ENCODE assay signal across 10 mouse cellular contexts in the genomic region with DNA sequence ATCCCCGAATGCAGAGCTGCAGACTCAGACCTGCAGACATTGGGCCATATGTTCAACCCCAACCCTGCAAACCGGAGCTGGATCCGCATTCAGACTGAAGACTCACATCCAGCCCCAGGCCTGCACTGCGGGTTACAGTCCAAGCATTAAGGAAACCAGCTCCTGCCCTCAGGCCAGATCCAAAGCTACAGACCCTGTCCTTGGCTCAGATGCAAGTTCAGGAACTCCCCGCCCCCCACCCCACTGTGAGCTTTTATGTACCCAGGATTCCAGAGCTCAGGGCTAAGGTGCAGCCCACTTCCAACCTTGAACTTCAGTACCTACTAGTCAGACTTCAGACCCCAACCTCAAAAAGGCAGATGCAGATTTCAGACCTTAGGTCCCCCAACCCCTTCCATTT. TPM values are rescaled to one million over a fixed set of nuclear protein-coding genes. Genes with fewer than 3 reads are reported as not detected.
DNase-seq lines count a peak whose midpoint lies in the region; ATAC-seq and TF ChIP-seq lines count a peak whose summit lies in the region.
"Had no signal": no experiment of that assay in that cellular context is flagged by ENCODE, and none has a peak within 500 bp of the region (broad histone marks: within the 10 kb centered on the region; RNA-seq: fewer than 3 reads in every experiment).

No protein-coding gene starts in this region.

- H3K4me1 ChIP-seq in cerebellum, adult 2 months (ENCODE audit: control insufficient read depth, insufficient read depth, low read length): peaks cover 33% of the 10 kb centered on the region
- peaks cover 15% of the 10 kb centered on the region for H3K4me1 ChIP-seq in forebrain, postnatal 0 days (ENCODE audit: insufficient read depth)
- H3K4me1 ChIP-seq in midbrain, embryonic 11.5 days (ENCODE audit: control insufficient read depth, insufficient read depth, low read length): peaks cover 50% of the 10 kb centered on the region
- H3K4me1 ChIP-seq in liver, postnatal 0 days (ENCODE audit: insufficient read depth): no peaks in the 10 kb centered on the region

- no peak for DNase-seq in cerebellum, adult 2 months
- DNase-seq in cerebellum, adult 18-20 months: no peak
- peak; percentile 95 for DNase-seq in R1 (ENCODE audit: low read depth, low spot score)
- no peak for DNase-seq in forebrain, postnatal 0 days
- DNase-seq in midbrain, embryonic 11.5 days (ENCODE audit: low spot score, missing footprints): peak; percentile 89
- DNase-seq in liver, postnatal 0 days: no peak
- no peak for DNase-seq in cerebellum, postnatal 36 days
- no peak for DNase-seq in kidney, adult 11 months

- H3K4me2 ChIP-seq in forebrain, postnatal 0 days (ENCODE audit: low read depth): peak overlapping the region; percentile 52
- peak overlapping the region; percentile 34 for H3K4me2 ChIP-seq in midbrain, embryonic 11.5 days
- H3K4me2 ChIP-seq in liver, postnatal 0 days (ENCODE audit: low read depth, low read length): no peak overlapping the region

- H3K9me3 ChIP-seq in forebrain, postnatal 0 days (ENCODE audit: low read length): no peaks in the 10 kb centered on the region
- no peaks in the 10 kb centered on the region for H3K9me3 ChIP-seq in midbrain, embryonic 11.5 days (ENCODE audit: control insufficient read depth, low read length)
- H3K9me3 ChIP-seq in liver, postnatal 0 days (ENCODE audit: low read length): no peaks in the 10 kb centered on the region

- H3K4me3 ChIP-seq in cerebellum, adult 2 months (replicated peaks; ENCODE audit: insufficient read depth, low read depth, low read length): no peak overlapping the region
- peak overlapping the region; percentile 20 for H3K4me3 ChIP-seq in forebrain, postnatal 0 days (ENCODE audit: low read depth, low read length)
- H3K4me3 ChIP-seq in midbrain, embryonic 11.5 days (ENCODE audit: low read depth, low read length): peak overlapping the region; percentile 1; the same call in 1 of the 2 replicates
- H3K4me3 ChIP-seq in liver, postnatal 0 days (ENCODE audit: low read depth, low read length): no peak overlapping the region

- H3K27ac ChIP-seq in cerebellum, adult 2 months (ENCODE audit: insufficient read depth, low read length): peak overlapping the region; percentile 53
- H3K27ac ChIP-seq in forebrain, postnatal 0 days (ENCODE audit: low read depth, low read length): peak overlapping the region; percentile 86
- peak overlapping the region; percentile 97 for H3K27ac ChIP-seq in midbrain, embryonic 11.5 days (ENCODE audit: low read depth, low read length)
- no peak overlapping the region for H3K27ac ChIP-seq in liver, postnatal 0 days (ENCODE audit: low read depth)

- ATAC-seq in forebrain, postnatal 0 days: no peak
- peak; percentile 13; the same call in 1 of the 2 replicates for ATAC-seq in midbrain, embryonic 11.5 days (ENCODE audit: low FRiP score)
- no peak for ATAC-seq in liver, postnatal 0 days
- ATAC-seq: Patski had no signal

- no peak for TF ChIP-seq CTCF in cerebellum, adult 2 months (IDR thresholded peaks at IDR 0.05; ENCODE audit: borderline replicate concordance, insufficient read depth, low read depth, low read length)
- TF ChIP-seq CTCF in forebrain, postnatal 0 days (IDR thresholded peaks at IDR 0.05; ENCODE audit: low read depth): no peak
- no peak for TF ChIP-seq CTCF in liver, postnatal 0 days (IDR thresholded peaks at IDR 0.05; ENCODE audit: low read depth)

- no peaks in the 10 kb centered on the region for H3K27me3 ChIP-seq in cerebellum, adult 2 months (ENCODE audit: control insufficient read depth, insufficient read depth, low read length)
- H3K27me3 ChIP-seq in forebrain, postnatal 0 days (ENCODE audit: insufficient read depth, low read length): no peaks in the 10 kb centered on the region
- H3K27me3 ChIP-seq in midbrain, embryonic 11.5 days (ENCODE audit: control insufficient read depth, insufficient read depth, low read length): no peaks in the 10 kb centered on the region
- H3K27me3 ChIP-seq in liver, postnatal 0 days (ENCODE audit: insufficient read depth, low read length): peaks cover 10% of the 10 kb centered on the region
- H3K27me3 ChIP-seq: Patski had no signal

- H3K9ac ChIP-seq in forebrain, postnatal 0 days: peak overlapping the region; percentile 35
- peak overlapping the region; percentile 49 for H3K9ac ChIP-seq in midbrain, embryonic 11.5 days (ENCODE audit: low read length)
- H3K9ac ChIP-seq in liver, postnatal 0 days (replicated peaks): no peak overlapping the region

- TF ChIP-seq POLR2A in cerebellum, adult 2 months (IDR thresholded peaks at IDR 0.05; ENCODE audit: borderline replicate concordance, insufficient read depth, low read length): no peak

- H3K36me3 ChIP-seq in forebrain, postnatal 0 days (ENCODE audit: insufficient read depth): peaks cover 25% of the 10 kb centered on the region
- H3K36me3 ChIP-seq in midbrain, embryonic 11.5 days (ENCODE audit: control insufficient read depth, insufficient read depth, low read length): peaks cover 4% of the 10 kb centered on the region; the same call in 1 of the 2 replicates
- H3K36me3 ChIP-seq in liver, postnatal 0 days (replicated peaks; ENCODE audit: insufficient read depth, low read length): no peaks in the 10 kb centered on the region

- no peak for TF ChIP-seq EP300 in liver, postnatal 0 days (IDR thresholded peaks at IDR 0.05; ENCODE audit: low read depth)

- 9% methylated on average over 5 of the region's 5 CpGs for WGBS in cerebellum, adult 2 months
- WGBS in forebrain, postnatal 0 days: 3% methylated on average over 5 of the region's 5 CpGs
- WGBS in midbrain, embryonic 11.5 days: 7% methylated on average over 5 of the region's 5 CpGs
- 35% methylated on average over 5 of the region's 5 CpGs for WGBS in liver, postnatal 0 days (ENCODE audit: insufficient replicate concordance)

RNA-seq across cellular contexts. Expression of a gene that starts 5.6 kb away (rescaled TPM):
- 626 and 638 TPM in 2 replicates for polyA plus RNA-seq in cerebellum, adult 2 months (2012; rRNA removed)
- total RNA-seq in forebrain, postnatal 0 days (2014; rRNA removed): 180 and 204 TPM in 2 replicates
- polyA plus RNA-seq in forebrain, postnatal 0 days (2015; fragmentation: Nextera tagmentation; extraction: Ambion mirVana): 90.0 and 160 TPM in 2 replicates
- polyA plus RNA-seq in midbrain, embryonic 11.5 days (2014; fragmentation: Nextera tagmentation; extraction: Ambion mirVana): 33.8 and 43.6 TPM in 2 replicates
- polyA plus RNA-seq in liver, postnatal 0 days (2015; fragmentation: Nextera tagmentation; extraction: Ambion mirVana): 1.9 and 3.2 TPM in 2 replicates

RNA-seq across cellular contexts. Expression of a gene that starts 12.0 kb away (rescaled TPM):
- 587 and 614 TPM in 2 replicates for polyA plus RNA-seq in cerebellum, adult 2 months (2012; rRNA removed)
- total RNA-seq in forebrain, postnatal 0 days (2014; rRNA removed): 124 and 174 TPM in 2 replicates
- polyA plus RNA-seq in forebrain, postnatal 0 days (2015; fragmentation: Nextera tagmentation; extraction: Ambion mirVana): 20.5 and 35.8 TPM in 2 replicates
- polyA plus RNA-seq in midbrain, embryonic 11.5 days (2014; fragmentation: Nextera tagmentation; extraction: Ambion mirVana): 44.4 and 45.6 TPM in 2 replicates
- polyA plus RNA-seq in liver, postnatal 0 days (2015; fragmentation: Nextera tagmentation; extraction: Ambion mirVana): 9.1 and 9.7 TPM in 2 replicates

RNA-seq across cellular contexts. Expression of a gene that starts 25.3 kb away (rescaled TPM):
- polyA plus RNA-seq in cerebellum, adult 2 months (2012; rRNA removed): 8.8 and 9.7 TPM in 2 replicates
- total RNA-seq in forebrain, postnatal 0 days (2014; rRNA removed): 5.1 and 5.5 TPM in 2 replicates
- 4.4 and 4.8 TPM in 2 replicates for polyA plus RNA-seq in forebrain, postnatal 0 days (2015; fragmentation: Nextera tagmentation; extraction: Ambion mirVana)
- 1.5 and 2.0 TPM in 2 replicates for polyA plus RNA-seq in midbrain, embryonic 11.5 days (2014; fragmentation: Nextera tagmentation; extraction: Ambion mirVana)
- polyA plus RNA-seq in liver, postnatal 0 days (2015; fragmentation: Nextera tagmentation; extraction: Ambion mirVana): 2.8 TPM in 2 replicates

RNA-seq across cellular contexts. Expression of a gene that starts 39.8 kb away (rescaled TPM):
- 1.6 and 2.7 TPM in 2 replicates for polyA plus RNA-seq in cerebellum, adult 2 months (2012; rRNA removed)
- total RNA-seq in forebrain, postnatal 0 days (2014; rRNA removed): 3.5 and 4.0 TPM in 2 replicates
- 6.7 and 6.9 TPM in 2 replicates for polyA plus RNA-seq in forebrain, postnatal 0 days (2015; fragmentation: Nextera tagmentation; extraction: Ambion mirVana)
- 15.6 and 17.4 TPM in 2 replicates for polyA plus RNA-seq in midbrain, embryonic 11.5 days (2014; fragmentation: Nextera tagmentation; extraction: Ambion mirVana)
- 8.2 and 12.1 TPM in 2 replicates for polyA plus RNA-seq in liver, postnatal 0 days (2015; fragmentation: Nextera tagmentation; extraction: Ambion mirVana)
- total RNA-seq: hematopoietic stem cell, adult 5-6 weeks had no signal

Comparison
In these comparisons a context has a peak if more than half of its experiments do, and no peak if none do; other contexts are left out.
1. DNase-seq: peak in R1 (single experiment) and midbrain, embryonic 11.5 days (single experiment); none in cerebellum, adult 2 months (0 of 2), cerebellum, adult 18-20 months (0 of 2), forebrain, postnatal 0 days (single experiment), liver, postnatal 0 days (single experiment), cerebellum, postnatal 36 days (0 of 2) and kidney, adult 11 months (single experiment).
2. H3K4me3 ChIP-seq: peak in forebrain, postnatal 0 days (single experiment) and midbrain, embryonic 11.5 days (single experiment); none in cerebellum, adult 2 months (single experiment) and liver, postnatal 0 days (single experiment).
3. RNA of a gene that starts 12.0 kb away (polyA plus RNA-seq): 587 to 614 TPM in cerebellum, adult 2 months; 44.4 to 45.6 TPM in midbrain, embryonic 11.5 days, 20.5 to 35.8 TPM in forebrain, postnatal 0 days and 9.1 to 9.7 TPM in liver, postnatal 0 days; every median in the first group is over 10 times any median in the second.